Mouse (Mus musculus) limb, embryonic 11.5 days (tissue): ENCODE results near the gene Lypla2. TPM values are rescaled to one million over a fixed set of nuclear protein-coding genes. Genes with fewer than 3 reads are reported as not detected.
A peak's percentile ranks its signal among the peaks of the same experiment; 100 is the strongest.

Experiments
- ATAC-seq: fragments of 200-750 bp; cut with Nextera tagmentation; 2 replicates; pipeline ENCODE4 v1.8.0; 2017; ENCODE audit warnings: low read depth; ENCODE audit not compliant: insufficient number of reproducible peaks, low FRiP score, low TSS enrichment
- DNase-seq: peaks from one replicate; pipeline ENCODE4 v3.0.0-alpha.2; 2015; ENCODE audit warnings: low spot score
- H3K27ac ChIP-seq: fragments of 300-500 bp; sonication (generic); replicated peaks from 2 replicates; pipeline ENCODE4 v1.5.1; 2014; ENCODE audit warnings: low read depth, mild to moderate bottlenecking, low read length
- H3K27me3 ChIP-seq: fragments of 300-500 bp; sonication (generic); 2 replicates; pipeline ENCODE4 v1.6.1; 2014; ENCODE audit warnings: mild to moderate bottlenecking, low read length, mixed read lengths; ENCODE audit not compliant: control insufficient read depth, insufficient read depth
- H3K36me3 ChIP-seq: fragments of 300-500 bp; sonication (generic); 2 replicates; pipeline ENCODE4 v1.6.1; 2014; ENCODE audit warnings: mild to moderate bottlenecking, low read length, moderate library complexity, mixed read lengths; ENCODE audit not compliant: control insufficient read depth, insufficient read depth
- H3K4me1 ChIP-seq: fragments of 300-500 bp; sonication (generic); 2 replicates; pipeline ENCODE4 v1.6.1; 2014; ENCODE audit warnings: low read length, mixed read lengths; ENCODE audit not compliant: control insufficient read depth, insufficient read depth
- H3K4me2 ChIP-seq: fragments of 300-500 bp; sonication (generic); 2 replicates; pipeline ENCODE4 v1.6.1; 2014; ENCODE audit warnings: low read depth, mild to moderate bottlenecking, moderate library complexity; ENCODE audit not compliant: severe bottlenecking
- H3K4me3 ChIP-seq: fragments of 300-500 bp; sonication (generic); 2 replicates; pipeline ENCODE4 v1.5.1; 2014; ENCODE audit warnings: low read depth, low read length
- H3K9ac ChIP-seq: fragments of 300-500 bp; sonication (generic); 2 replicates; pipeline ENCODE4 v1.6.1; 2014; ENCODE audit warnings: mild to moderate bottlenecking, low read length
- H3K9me3 ChIP-seq: fragments of 300-500 bp; sonication (generic); 2 replicates; pipeline ENCODE4 v1.6.1; 2016; ENCODE audit warnings: low read length; ENCODE audit not compliant: control insufficient read depth
- WGBS: fragments of 180-500 bp; shearing (Covaris S2); extraction: QIAGEN DNeasy Blood & Tissue Kit; methylation state at CpG from one replicate; pipeline ENCODE4 v1.1.7; 2014; 5-methylcytosine and 5-hydroxymethylcytosine counted together
- polyA plus RNA-seq: library from polyadenylated mRNA; unstranded; fragments of >200 nt; fragmentation: Nextera tagmentation; extraction: Ambion mirVana; gene quantifications from 2 replicates; pipeline ENCODE4 v1.2.1, GENCODE M21; 2014

Gene Lypla2
- polyA plus RNA-seq, 1 experiment from 2014 or later = 139 TPM

DNA sequence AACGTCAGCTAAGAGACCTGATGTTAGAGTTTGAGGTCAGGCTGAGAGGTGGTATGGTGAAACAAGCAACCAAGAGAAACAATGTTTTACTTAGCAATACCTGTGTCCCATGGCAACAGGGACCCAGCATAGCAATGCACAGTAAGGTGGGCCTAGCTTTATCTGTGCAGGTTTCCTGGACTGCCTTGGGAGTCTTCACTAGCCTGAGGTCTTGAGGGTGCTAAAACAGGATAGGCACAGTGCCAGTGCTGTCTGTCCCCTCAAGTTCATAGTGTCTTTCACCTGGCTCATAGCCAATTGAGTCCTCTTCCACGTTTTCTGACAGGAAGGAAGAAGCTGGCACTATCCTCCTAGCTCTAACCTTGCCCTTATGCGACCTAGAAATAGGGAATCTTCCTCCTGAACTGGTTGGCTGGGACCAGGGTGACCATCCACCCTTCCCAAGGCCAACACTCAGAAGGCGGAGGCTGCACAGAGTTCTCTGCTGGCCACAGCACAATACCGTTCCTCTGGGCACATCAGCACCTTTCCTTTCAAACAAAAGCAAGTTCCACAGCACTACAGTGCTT is 31.8 kb upstream of the Lypla2 start:
- 89% methylated on average over 5 of the region's 5 CpGs for WGBS
- Histone ChIP-seq H3K27ac (no peak overlapping the region), H3K4me3 (no peak overlapping the region), H3K27me3 (no peaks in the 10 kb centered on the region), H3K4me1 (no peaks in the 10 kb centered on the region), H3K9ac (no peak overlapping the region), H3K4me2 (no peak overlapping the region), H3K36me3 (peaks cover 35% of the 10 kb centered on the region), H3K9me3 (no peaks in the 10 kb centered on the region)
- DNase-seq (no peak), ATAC-seq (no peak)

GRCm38 (mm10) chr4:135995118-135995517 is 22.7 kb upstream of the Lypla2 start:
- H3K27me3 ChIP-seq = no peaks in the 10 kb centered on the region
- H3K9ac ChIP-seq = no peak overlapping the region
- no peaks in the 10 kb centered on the region for H3K4me1 ChIP-seq
- DNase-seq = no peak
- no peak for ATAC-seq
- H3K4me2 ChIP-seq = no peak overlapping the region
- no peak overlapping the region for H3K4me3 ChIP-seq
- no peaks in the 10 kb centered on the region; the same call in 1 of the 2 replicates for H3K9me3 ChIP-seq
- 87% methylated on average over 4 of the region's 4 CpGs for WGBS
- H3K27ac ChIP-seq = no peak overlapping the region
- H3K36me3 ChIP-seq = no peaks in the 10 kb centered on the region

DNA sequence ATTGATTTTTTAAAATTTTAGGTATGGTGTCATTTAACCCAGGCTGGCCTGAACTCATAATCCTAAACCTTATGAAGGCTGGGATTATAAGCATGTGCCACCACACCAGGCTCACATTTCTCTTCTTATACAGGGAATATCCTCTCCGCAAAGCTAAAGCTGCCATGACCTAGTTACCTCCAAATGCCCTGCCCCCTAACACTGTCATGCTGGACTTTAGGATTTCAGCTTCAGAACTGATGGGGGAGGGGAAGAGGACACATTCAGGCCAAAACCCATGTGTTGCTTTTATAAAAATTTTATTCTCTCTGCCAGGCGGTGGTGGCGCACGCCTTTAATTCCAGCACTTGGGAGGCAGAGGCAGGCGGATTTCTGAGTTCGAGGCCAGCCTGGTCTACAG is 21.5 kb upstream of the Lypla2 start:
- Histone ChIP-seq H3K27me3 (no peaks in the 10 kb centered on the region), H3K4me3 (no peak overlapping the region), H3K9ac (no peak overlapping the region), H3K4me2 (no peak overlapping the region), H3K4me1 (no peaks in the 10 kb centered on the region), H3K27ac (no peak overlapping the region), H3K36me3 (no peaks in the 10 kb centered on the region), H3K9me3 (no peaks in the 10 kb centered on the region; the same call in 1 of the 2 replicates)
- ATAC-seq (no peak), DNase-seq (no peak)
- WGBS = 97% methylated on average over 6 of the region's 6 CpGs

- Histone ChIP-seq H3K27ac (peak overlapping the region; percentile 53; the same call in 1 of the 2 replicates), H3K27me3 (no peaks in the 10 kb centered on the region), H3K9me3 (no peaks in the 10 kb centered on the region; the same call in 1 of the 2 replicates), H3K36me3 (peaks cover 10% of the 10 kb centered on the region), H3K4me1 (peaks cover 10% of the 10 kb centered on the region), H3K9ac (no peak overlapping the region), H3K4me3 (peak overlapping the region; percentile 98), H3K4me2 (peak overlapping the region; percentile 84)
- ATAC-seq (no peak), DNase-seq (no peak)
- WGBS = 75% methylated on average over 9 of the region's 9 CpGs
Observed at GRCm38 (mm10) chr4:135987714-135988113, 15.3 kb upstream of the Lypla2 start.

DNA sequence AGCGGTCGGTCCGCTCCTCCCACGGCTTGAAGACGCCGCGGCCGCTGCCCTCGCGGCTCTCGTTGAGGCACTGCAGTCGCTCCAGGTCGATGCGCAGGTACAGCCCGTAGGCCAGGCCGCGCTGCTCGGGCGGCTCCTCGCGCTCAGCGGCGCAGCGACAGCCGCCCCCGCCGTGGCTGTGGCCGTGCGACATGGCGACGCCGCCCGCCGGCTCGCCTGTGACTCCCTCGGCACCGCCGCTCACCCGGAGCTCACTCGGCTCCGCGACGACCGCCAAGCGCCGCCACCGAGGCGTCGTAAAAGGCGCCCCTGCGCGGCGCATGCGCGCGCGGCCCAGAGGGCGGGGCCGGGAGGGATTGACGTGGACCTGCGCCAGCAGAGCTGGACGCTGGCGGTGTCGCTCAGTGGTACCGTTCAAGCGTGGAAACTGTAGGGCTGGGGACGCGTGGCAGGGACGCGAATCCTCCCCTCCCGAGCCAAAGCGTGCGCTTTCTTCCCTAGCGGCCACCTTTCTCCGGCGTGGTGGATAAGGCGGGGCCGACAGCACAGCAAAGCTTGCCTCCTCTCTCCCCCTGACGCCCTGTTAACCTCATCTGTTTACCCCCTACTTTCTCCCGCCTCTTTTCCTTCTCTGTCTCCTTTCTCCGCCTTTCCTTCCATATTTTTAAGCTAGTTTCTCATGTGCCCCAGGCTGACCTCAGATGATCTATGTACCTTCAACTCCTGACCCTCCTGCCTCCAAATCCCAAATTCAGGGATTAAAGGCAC is 14.7 kb upstream of the Lypla2 start, which contains the start of gene Pithd1:
Gene Pithd1 (minus strand): TSS at position 322 of the 768 bp plus-strand sequence.
- Histone ChIP-seq H3K4me2 (peak within 1 kb of the TSS; percentile 84), H3K27me3 (no peaks in the 10 kb centered on the region), H3K9ac (peak within 1 kb of the TSS; percentile 94), H3K27ac (peak within 1 kb of the TSS; percentile 53; the same call in 1 of the 2 replicates), H3K4me1 (peaks cover 10% of the 10 kb centered on the region), H3K9me3 (no peaks in the 10 kb centered on the region; the same call in 1 of the 2 replicates), H3K4me3 (peak within 1 kb of the TSS; percentile 98), H3K36me3 (peaks cover 10% of the 10 kb centered on the region)
- WGBS = under 1% methylated on average over 79 of the region's 81 CpGs
- peak; percentile 92 for DNase-seq
- ATAC-seq = peak; percentile 84

- peak overlapping the region; percentile 53; the same call in 1 of the 2 replicates for H3K27ac ChIP-seq
- H3K27me3 ChIP-seq = no peaks in the 10 kb centered on the region
- peaks cover 10% of the 10 kb centered on the region for H3K4me1 ChIP-seq
- H3K36me3 ChIP-seq = peaks cover 10% of the 10 kb centered on the region
- peak overlapping the region; percentile 84 for H3K4me2 ChIP-seq
- peak overlapping the region; percentile 94 for H3K9ac ChIP-seq
- no peak for DNase-seq
- no peak for ATAC-seq
- no peaks in the 10 kb centered on the region for H3K9me3 ChIP-seq
- H3K4me3 ChIP-seq = peak overlapping the region; percentile 98
- 10% methylated on average over 23 of the region's 23 CpGs for WGBS
Observed at GRCm38 (mm10) chr4:135986301-135986942, 14.0 kb upstream of the Lypla2 start.

DNA sequence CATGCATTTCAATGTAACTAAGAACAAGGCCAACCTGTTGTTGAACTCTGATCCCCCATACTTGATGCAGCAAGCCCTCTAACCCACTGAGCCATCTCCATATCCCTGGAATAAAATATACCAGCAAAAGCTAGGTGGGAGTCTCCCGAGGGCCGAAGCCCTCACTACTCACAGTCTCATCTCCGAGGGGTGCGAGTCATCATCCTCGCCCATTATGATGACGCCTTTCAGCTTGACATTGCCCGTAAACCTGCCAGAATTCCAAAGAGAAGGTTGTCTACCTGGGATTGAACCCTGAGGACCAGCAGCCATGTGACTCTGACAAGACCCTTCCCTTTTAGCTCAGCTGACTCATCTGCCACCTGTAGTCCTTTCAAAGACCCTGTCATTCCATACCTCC is 13.3 kb upstream of the Lypla2 start:
- Histone ChIP-seq H3K36me3 (peaks cover 12% of the 10 kb centered on the region), H3K27ac (no peak overlapping the region), H3K27me3 (no peaks in the 10 kb centered on the region), H3K4me3 (peak overlapping the region; percentile 98; the same call in 1 of the 2 replicates), H3K9ac (no peak overlapping the region; the same call in 1 of the 2 replicates), H3K4me2 (peak overlapping the region; percentile 84), H3K9me3 (no peaks in the 10 kb centered on the region), H3K4me1 (peaks cover 10% of the 10 kb centered on the region)
- DNase-seq (no peak), ATAC-seq (no peak)
- WGBS = 92% methylated on average over 7 of the region's 7 CpGs

- Histone ChIP-seq H3K4me2 (no peak overlapping the region), H3K36me3 (peaks cover 14% of the 10 kb centered on the region), H3K4me1 (peaks cover 10% of the 10 kb centered on the region), H3K4me3 (no peak overlapping the region), H3K27me3 (no peaks in the 10 kb centered on the region), H3K27ac (no peak overlapping the region), H3K9ac (no peak overlapping the region), H3K9me3 (no peaks in the 10 kb centered on the region)
- ATAC-seq (no peak), DNase-seq (no peak)
- 88% methylated on average over 5 of the region's 5 CpGs for WGBS
Observed at GRCm38 (mm10) chr4:135985193-135985592, 12.8 kb upstream of the Lypla2 start.
